Mouse (Mus musculus) c-Kit-positive CD71-negative TER-119-negative erythroid progenitor cells, embryonic 14.5 days (primary cell): ENCODE measurements around the gene Tmem255a.
"Not testable (repeated sequence)": the region's sequence is repeated elsewhere in the genome, so short reads cannot be mapped to it uniquely, and the experiment has no call there.

Source experiments
- DNase-seq: peaks from one replicate; pipeline ENCODE4 v3.0.0-alpha.2; 2013; ENCODE audit warnings: low read depth

Tmem255a gene

GRCm38 (mm10) chrX:38251851-38252571, at the start of gene Tmem255a:
Tmem255a (minus strand) TSS chrX:38252439.
- no peak for DNase-seq

DNA sequence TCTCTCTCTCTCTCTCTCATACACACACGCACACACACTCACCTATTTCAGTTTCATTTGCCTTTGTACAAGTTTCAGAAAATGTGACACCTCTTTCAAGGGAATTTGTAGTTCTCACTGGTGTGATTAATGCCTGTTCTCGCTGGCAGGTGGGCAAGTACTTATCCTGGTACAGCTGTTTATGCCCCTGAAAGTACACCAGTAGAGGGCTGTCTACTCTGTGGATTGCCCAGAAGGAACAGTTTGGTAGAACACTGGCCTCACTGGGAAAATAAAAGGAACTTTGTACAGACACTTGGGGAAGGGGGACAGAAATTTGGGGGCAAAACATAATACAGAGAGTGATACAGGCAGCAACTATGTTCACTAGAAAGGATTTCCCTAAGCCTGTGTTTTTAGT, 7.4 kb upstream of the Tmem255a start:
- DNase-seq = no peak

DNA sequence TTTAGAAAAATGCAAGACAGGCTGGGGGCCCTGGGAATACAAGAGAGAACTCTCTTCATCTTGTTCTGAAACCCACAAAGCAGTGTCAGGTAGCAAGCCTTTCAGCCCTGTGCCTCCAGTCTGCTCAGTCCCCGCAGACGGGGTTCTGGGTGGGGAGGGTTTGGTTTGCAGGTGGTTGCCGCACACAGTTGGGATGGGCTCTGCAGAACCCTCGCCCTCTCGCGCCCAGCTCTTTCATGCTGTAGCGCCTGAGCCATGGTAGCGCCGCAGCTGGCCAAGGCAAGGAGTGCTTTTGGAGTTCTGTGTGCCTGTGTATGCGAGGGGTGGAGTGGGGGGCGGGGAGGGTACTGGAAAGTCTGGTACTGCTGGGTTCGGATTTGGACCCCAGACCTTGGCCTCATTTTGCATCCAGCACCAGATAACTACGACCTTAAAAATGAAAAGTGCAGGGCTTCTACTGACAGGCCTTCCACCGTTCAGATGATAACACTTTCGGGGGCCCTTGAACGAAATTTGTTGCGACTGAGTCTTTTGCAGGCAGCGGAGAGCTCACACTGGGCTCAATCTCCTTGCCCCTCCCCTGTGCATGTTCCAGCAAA, 1.8 kb downstream of the Tmem255a start:
- no peak for DNase-seq

DNA sequence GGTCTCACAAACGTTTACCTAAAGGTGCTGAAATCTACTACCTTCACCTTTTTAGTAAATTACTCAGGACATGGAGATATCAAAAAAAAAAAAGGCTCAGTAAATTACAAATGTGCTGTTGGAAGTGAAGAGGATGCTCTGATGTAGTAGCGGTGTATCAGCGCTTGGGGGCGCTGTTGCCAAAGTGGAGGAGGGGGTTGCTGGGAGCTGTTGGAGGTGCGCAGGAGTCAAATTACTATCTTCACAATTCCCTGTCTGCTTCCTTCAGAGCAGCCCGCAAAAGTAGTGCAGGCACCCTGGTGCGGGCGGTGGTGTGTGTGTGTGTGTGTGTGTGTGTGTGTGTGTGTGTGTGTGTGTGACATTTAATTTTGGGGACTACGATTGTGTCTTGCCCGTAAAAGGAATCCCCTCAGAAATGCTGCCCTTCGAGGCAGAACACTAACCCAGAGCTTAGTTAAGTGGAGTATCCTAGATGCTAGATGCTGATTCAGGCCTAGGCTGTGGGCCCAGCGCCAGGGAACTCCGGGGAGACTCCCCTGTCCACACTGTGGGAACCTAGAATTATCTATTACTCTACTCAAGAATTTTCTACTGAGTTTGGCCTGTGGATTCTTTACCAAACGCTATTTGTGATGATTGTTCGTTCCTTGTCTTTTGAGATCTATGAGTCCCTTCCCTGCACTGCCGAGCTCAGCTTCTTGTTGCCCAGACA, 2.4 kb downstream of the Tmem255a start:
- DNase-seq = peak; percentile 29

GRCm38 (mm10) chrX:38247601-38248000, 4.6 kb downstream of the Tmem255a start:
- no peak for DNase-seq

- no peak for DNase-seq
Observed at GRCm38 (mm10) chrX:38247108-38247507, 5.1 kb downstream of the Tmem255a start.

DNA sequence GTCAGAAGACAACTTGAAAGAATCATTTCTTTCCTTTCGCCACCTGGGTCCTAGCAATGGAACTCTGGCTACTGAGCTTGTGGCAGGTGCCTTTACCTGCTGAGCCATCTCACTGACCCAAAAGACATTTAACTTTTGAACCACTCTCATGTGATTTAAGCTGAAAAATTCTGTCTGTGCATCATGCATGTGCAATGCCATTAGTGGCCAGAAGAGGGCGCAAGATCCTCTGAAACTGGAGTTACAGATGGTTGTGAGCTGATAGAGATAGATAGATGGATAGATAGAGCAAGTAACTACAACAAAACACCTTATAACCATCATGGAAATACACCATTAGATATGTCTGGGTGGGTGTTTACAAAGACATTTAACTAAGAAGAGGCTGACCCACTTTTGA, 14.5 kb downstream of the Tmem255a start:
- no peak for DNase-seq

- DNase-seq = no peak
Observed at GRCm38 (mm10) chrX:38229888-38230287, 22.4 kb downstream of the Tmem255a start.

GRCm38 (mm10) chrX:38222757-38223156, 29.5 kb downstream of the Tmem255a start:
- DNase-seq = no peak

DNA sequence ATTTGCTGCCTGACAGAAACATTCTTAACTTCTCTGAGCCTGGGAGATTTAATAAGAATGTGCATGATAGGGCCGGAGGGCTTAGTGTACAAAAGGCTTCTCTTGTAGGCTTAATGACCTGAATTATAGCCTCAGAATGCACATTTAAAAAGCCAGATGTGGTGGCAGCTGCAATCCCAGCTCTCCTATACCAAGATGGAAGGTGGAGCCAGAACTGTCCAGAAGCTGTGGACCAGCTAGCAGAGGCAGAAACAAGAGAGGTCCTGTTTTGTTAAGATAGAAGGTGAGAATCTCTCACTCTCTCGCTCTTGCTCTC, 34.6 kb downstream of the Tmem255a start:
- no peak for DNase-seq

GRCm38 (mm10) chrX:38216986-38217675, 35.1 kb downstream of the Tmem255a start:
- no peak for DNase-seq

DNA sequence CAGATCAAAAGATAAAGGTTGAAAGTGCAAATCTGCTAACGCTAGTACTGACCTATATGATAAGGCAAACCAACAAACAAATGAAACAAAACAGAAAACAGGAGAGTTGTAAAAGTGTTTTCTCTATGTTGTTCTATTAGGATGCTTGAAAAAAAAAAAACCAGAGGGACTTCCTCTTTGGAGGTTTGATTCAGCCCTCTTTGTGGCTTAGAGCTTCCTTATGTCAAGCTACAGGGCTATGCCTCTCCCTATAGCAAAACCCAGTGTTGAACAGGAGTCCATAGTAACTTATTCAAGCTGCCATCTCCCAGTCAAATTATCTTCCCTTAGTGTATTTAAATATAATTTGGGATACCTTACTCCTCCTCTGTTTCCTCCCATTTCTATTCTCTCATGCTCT, 44.8 kb downstream of the Tmem255a start:
- DNase-seq = no peak

GRCm38 (mm10) chrX:38201816-38202215, 50.4 kb downstream of the Tmem255a start:
- no peak for DNase-seq

DNA sequence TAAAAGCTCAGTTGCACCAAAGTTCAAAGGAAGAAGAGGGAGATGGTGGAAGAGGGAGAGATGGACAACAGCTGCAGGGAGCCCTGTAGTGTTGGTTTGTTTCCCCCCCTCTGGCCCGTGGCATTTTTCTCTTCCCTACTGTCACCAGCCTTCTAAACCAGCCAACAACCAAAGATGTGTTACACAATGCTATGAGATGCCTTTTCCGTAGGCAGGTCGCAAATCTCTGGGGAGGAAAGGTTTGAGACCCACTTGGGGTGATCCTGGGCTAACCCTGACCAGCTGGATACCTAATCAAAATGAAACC, 61.8 kb downstream of the Tmem255a start:
- DNase-seq = no peak

DNA sequence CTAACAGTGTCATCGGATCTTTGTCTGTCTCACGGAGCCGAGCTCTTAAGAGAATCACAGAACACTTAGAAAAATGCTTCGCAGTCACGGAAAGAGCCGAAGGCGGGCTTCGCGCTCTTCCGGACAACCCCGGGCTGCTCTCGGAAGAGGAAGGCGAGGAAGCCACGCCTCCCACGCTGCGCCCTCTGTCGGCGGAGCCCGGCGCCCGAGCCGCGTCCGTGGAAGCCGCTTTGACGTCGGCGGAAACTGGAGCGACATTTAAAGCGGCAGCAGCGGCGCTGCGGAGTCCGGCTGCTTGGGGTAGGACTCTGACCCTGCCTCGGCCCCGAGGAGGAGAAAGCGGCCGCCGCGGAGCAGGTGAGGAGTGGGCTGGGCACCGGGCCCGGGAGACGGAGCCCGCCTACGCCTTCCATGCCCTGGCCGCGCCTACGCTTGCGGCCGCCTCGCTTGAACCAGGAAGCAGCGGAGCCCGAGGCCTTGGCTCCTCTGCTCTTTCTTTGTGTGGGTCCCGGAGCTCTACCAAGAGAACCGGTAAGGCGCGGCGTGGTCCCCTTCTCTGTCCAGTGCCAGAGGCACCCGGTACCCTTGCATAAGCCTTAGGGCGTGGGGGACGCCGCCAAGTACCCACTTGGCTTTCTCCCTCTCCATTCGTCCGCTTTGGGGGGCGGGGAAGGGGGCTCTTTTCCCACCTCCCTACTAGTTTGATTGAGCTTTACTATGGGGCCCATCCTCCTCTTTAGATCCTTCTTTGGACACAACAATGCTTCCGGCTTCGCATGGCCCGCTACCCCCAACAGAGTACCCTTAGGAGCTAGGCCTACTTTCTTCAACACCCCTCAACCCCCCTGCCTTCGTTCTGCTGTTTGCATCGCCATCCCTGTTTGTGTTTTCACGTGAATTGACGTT, 62.4 kb downstream of the Tmem255a start, which contains the start of gene Zbtb33:
Gene Zbtb33, plus strand, starts transcription at position 242 of the 906 bp plus-strand sequence.
- peak; percentile 61 for DNase-seq

DNA sequence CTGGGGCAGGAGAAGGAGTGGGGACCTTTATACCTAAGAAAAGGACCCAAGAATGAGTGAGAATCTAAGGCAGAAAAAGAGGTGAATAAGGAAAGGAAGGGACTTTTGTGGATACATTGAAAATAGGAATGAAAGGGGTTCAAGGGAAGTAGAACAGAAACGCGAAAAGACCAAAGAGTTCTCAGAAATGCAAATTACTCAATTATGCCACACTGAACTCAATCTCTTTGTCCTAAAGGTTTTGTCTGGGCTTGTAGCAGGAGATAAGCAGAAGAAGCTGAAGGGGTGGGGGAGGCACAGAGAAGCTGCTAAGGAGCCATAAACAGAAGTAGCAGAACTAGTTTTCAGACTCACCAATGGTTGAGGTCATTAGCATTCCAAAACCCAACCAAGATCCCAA, 66.7 kb downstream of the Tmem255a start:
- no peak for DNase-seq

GRCm38 (mm10) chrX:38181608-38182258, 70.5 kb downstream of the Tmem255a start:
- peak; percentile 48 for DNase-seq

GRCm38 (mm10) chrX:38180656-38181607, 71.3 kb downstream of the Tmem255a start:
- DNase-seq = no peak

- not testable (repeated sequence) for DNase-seq
Observed at GRCm38 (mm10) chrX:38179891-38180310, 72.3 kb downstream of the Tmem255a start.

DNA sequence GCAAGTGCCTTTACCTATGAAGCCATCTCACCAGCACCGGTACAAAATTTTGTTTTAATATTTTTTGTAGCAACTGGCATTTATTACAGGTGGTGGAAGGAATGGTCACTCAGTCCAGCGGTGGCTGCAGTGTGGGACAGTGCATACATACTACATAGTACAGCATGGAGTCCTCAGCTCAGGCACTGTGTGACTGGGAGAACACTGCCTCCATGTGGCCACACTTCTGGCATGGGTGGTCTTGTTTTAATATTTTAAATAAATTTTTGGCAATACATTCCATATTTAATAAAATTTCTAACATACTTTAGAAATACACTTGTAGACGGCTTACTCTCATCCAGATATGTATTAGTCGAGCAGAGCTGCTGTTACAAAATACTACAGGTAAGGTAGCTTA, 85.6 kb downstream of the Tmem255a start:
- no peak for DNase-seq
